Mouse (Mus musculus): ENCODE results near the gene Uhrf1. TPM values are rescaled to one million over a fixed set of nuclear protein-coding genes. Genes with fewer than 3 reads are reported as not detected.

Uhrf1 gene
- polyA plus RNA-seq, 1 experiment from 2014 or later, result 279 TPM

- 96% methylated on average over 4 of the region's 4 CpGs for WGBS
- H3K4me1 ChIP-seq, result peaks cover 20% of the 10 kb centered on the region
- no peaks in the 10 kb centered on the region for H3K9me3 ChIP-seq
- H3K4me3 ChIP-seq, result no peak overlapping the region
- H3K27me3 ChIP-seq (replicated peaks; ENCODE audit: low read depth, poor library complexity, severe bottlenecking), result no peaks in the 10 kb centered on the region
- DNase-seq (ENCODE audit: low spot score), result no peak
- H3K27ac ChIP-seq (replicated peaks), result no peak overlapping the region
- peaks cover 45% of the 10 kb centered on the region for H3K36me3 ChIP-seq (replicated peaks)
Observed at GRCm38 (mm10) chr17:56265011-56265410, 38.1 kb upstream of the Uhrf1 start.

- Histone ChIP-seq H3K9me3 (no peaks in the 10 kb centered on the region), H3K27me3 (replicated peaks; ENCODE audit: low read depth, poor library complexity, severe bottlenecking) (no peaks in the 10 kb centered on the region), H3K4me1 (peaks cover 16% of the 10 kb centered on the region), H3K27ac (replicated peaks) (no peak overlapping the region), H3K36me3 (replicated peaks) (peaks cover 44% of the 10 kb centered on the region), H3K4me3 (no peak overlapping the region)
- WGBS, result 91% methylated on average over 3 of the region's 3 CpGs
- DNase-seq (ENCODE audit: low spot score), result no peak
Observed at GRCm38 (mm10) chr17:56265869-56266268, 37.3 kb upstream of the Uhrf1 start.

GRCm38 (mm10) chr17:56266271-56266670 lies 36.9 kb upstream of the Uhrf1 start:
- DNase-seq (ENCODE audit: low spot score), result no peak
- H3K27me3 ChIP-seq (replicated peaks; ENCODE audit: low read depth, poor library complexity, severe bottlenecking), result no peaks in the 10 kb centered on the region
- no peak overlapping the region for H3K4me3 ChIP-seq
- H3K27ac ChIP-seq (replicated peaks), result no peak overlapping the region
- peaks cover 44% of the 10 kb centered on the region for H3K36me3 ChIP-seq (replicated peaks)
- no peaks in the 10 kb centered on the region for H3K9me3 ChIP-seq
- peaks cover 12% of the 10 kb centered on the region for H3K4me1 ChIP-seq
- 73% methylated on average over 3 of the region's 3 CpGs for WGBS

- H3K4me1 ChIP-seq, result peaks cover 7% of the 10 kb centered on the region
- H3K4me3 ChIP-seq, result peak overlapping the region; percentile 58
- H3K27ac ChIP-seq (replicated peaks), result peak overlapping the region; percentile 81
- H3K36me3 ChIP-seq (replicated peaks), result peaks cover 34% of the 10 kb centered on the region
- no peaks in the 10 kb centered on the region for H3K27me3 ChIP-seq (replicated peaks; ENCODE audit: low read depth, poor library complexity, severe bottlenecking)
- peak; percentile 65 for DNase-seq (ENCODE audit: low spot score)
- no peaks in the 10 kb centered on the region for H3K9me3 ChIP-seq
- WGBS, result 22% methylated on average over 12 of the region's 12 CpGs
Observed at GRCm38 (mm10) chr17:56269153-56269630, 33.9 kb upstream of the Uhrf1 start.

GRCm38 (mm10) chr17:56269741-56270140 lies 33.4 kb upstream of the Uhrf1 start:
- no peak for DNase-seq (ENCODE audit: low spot score)
- Histone ChIP-seq H3K9me3 (no peaks in the 10 kb centered on the region), H3K4me1 (peaks cover 7% of the 10 kb centered on the region), H3K27ac (replicated peaks) (peak overlapping the region; percentile 81), H3K27me3 (replicated peaks; ENCODE audit: low read depth, poor library complexity, severe bottlenecking) (no peaks in the 10 kb centered on the region), H3K4me3 (peak overlapping the region; percentile 58), H3K36me3 (replicated peaks) (peaks cover 31% of the 10 kb centered on the region)
- 76% methylated on average over 3 of the region's 3 CpGs for WGBS

GRCm38 (mm10) chr17:56271609-56272253 lies 31.4 kb upstream of the Uhrf1 start:
- no peaks in the 10 kb centered on the region for H3K9me3 ChIP-seq
- H3K36me3 ChIP-seq (replicated peaks), result peaks cover 25% of the 10 kb centered on the region
- no peaks in the 10 kb centered on the region for H3K27me3 ChIP-seq (replicated peaks; ENCODE audit: low read depth, poor library complexity, severe bottlenecking)
- no peak overlapping the region for H3K4me3 ChIP-seq
- no peak overlapping the region for H3K27ac ChIP-seq (replicated peaks)
- H3K4me1 ChIP-seq, result peaks cover 18% of the 10 kb centered on the region
- no peak for DNase-seq (ENCODE audit: low spot score)
- 87% methylated on average over 12 of the region's 12 CpGs for WGBS

GRCm38 (mm10) chr17:56272644-56273043 lies 30.5 kb upstream of the Uhrf1 start:
- Histone ChIP-seq H3K27me3 (replicated peaks; ENCODE audit: low read depth, poor library complexity, severe bottlenecking) (no peaks in the 10 kb centered on the region), H3K4me1 (peaks cover 28% of the 10 kb centered on the region), H3K9me3 (no peaks in the 10 kb centered on the region), H3K36me3 (replicated peaks) (peaks cover 25% of the 10 kb centered on the region), H3K4me3 (no peak overlapping the region), H3K27ac (replicated peaks) (no peak overlapping the region)
- WGBS, result 85% methylated on average over 3 of the region's 3 CpGs
- DNase-seq (ENCODE audit: low spot score), result no peak

- H3K9me3 ChIP-seq, result no peaks in the 10 kb centered on the region
- H3K27me3 ChIP-seq (replicated peaks; ENCODE audit: low read depth, poor library complexity, severe bottlenecking), result no peaks in the 10 kb centered on the region
- DNase-seq (ENCODE audit: low spot score), result no peak
- H3K4me1 ChIP-seq, result peaks cover 32% of the 10 kb centered on the region
- H3K27ac ChIP-seq (replicated peaks), result 0 out of 2 replicates have a peak overlapping the region, but pooled peaks have one; percentile 52
- H3K36me3 ChIP-seq (replicated peaks), result peaks cover 28% of the 10 kb centered on the region
- 79% methylated on average over 7 of the region's 7 CpGs for WGBS
- H3K4me3 ChIP-seq, result no peak overlapping the region
Observed at GRCm38 (mm10) chr17:56273482-56273881, 29.6 kb upstream of the Uhrf1 start.

- H3K27ac ChIP-seq (replicated peaks), result no peak overlapping the region
- H3K9me3 ChIP-seq, result no peaks in the 10 kb centered on the region
- H3K4me3 ChIP-seq, result no peak overlapping the region
- H3K4me1 ChIP-seq, result peaks cover 32% of the 10 kb centered on the region
- H3K36me3 ChIP-seq (replicated peaks), result peaks cover 32% of the 10 kb centered on the region
- 86% methylated on average over 5 of the region's 5 CpGs for WGBS
- DNase-seq (ENCODE audit: low spot score), result no peak
- no peaks in the 10 kb centered on the region for H3K27me3 ChIP-seq (replicated peaks; ENCODE audit: low read depth, poor library complexity, severe bottlenecking)
Observed at GRCm38 (mm10) chr17:56273986-56274385, 29.1 kb upstream of the Uhrf1 start.

GRCm38 (mm10) chr17:56275842-56276480 lies 27.2 kb upstream of the Uhrf1 start:
- peaks cover 37% of the 10 kb centered on the region for H3K36me3 ChIP-seq (replicated peaks)
- H3K4me3 ChIP-seq, result peak overlapping the region; percentile 67
- H3K27ac ChIP-seq (replicated peaks), result peak overlapping the region; percentile 85
- no peaks in the 10 kb centered on the region for H3K27me3 ChIP-seq (replicated peaks; ENCODE audit: low read depth, poor library complexity, severe bottlenecking)
- no peaks in the 10 kb centered on the region for H3K9me3 ChIP-seq
- H3K4me1 ChIP-seq, result peaks cover 25% of the 10 kb centered on the region
- DNase-seq (ENCODE audit: low spot score), result no peak
- 34% methylated on average over 5 of the region's 5 CpGs for WGBS

- Histone ChIP-seq H3K4me1 (peaks cover 25% of the 10 kb centered on the region), H3K27me3 (replicated peaks; ENCODE audit: low read depth, poor library complexity, severe bottlenecking) (no peaks in the 10 kb centered on the region), H3K9me3 (no peaks in the 10 kb centered on the region), H3K27ac (replicated peaks) (peak within 1 kb of the TSS; percentile 85), H3K36me3 (replicated peaks) (peaks cover 38% of the 10 kb centered on the region), H3K4me3 (peak within 1 kb of the TSS; percentile 67)
- WGBS, result 8% methylated on average over 21 of the region's 21 CpGs
- peak; percentile 97 for DNase-seq (ENCODE audit: low spot score)
Observed at GRCm38 (mm10) chr17:56276643-56277566, 26.2 kb upstream of the Uhrf1 start, which contains the start of gene Ticam1. Gene Ticam1, minus strand, starts transcription at chr17:56276786.

GRCm38 (mm10) chr17:56277567-56277893 lies 25.6 kb upstream of the Uhrf1 start:
- Histone ChIP-seq H3K4me1 (peaks cover 25% of the 10 kb centered on the region), H3K9me3 (no peaks in the 10 kb centered on the region), H3K27ac (replicated peaks) (peak overlapping the region; percentile 85), H3K36me3 (replicated peaks) (peaks cover 42% of the 10 kb centered on the region), H3K4me3 (peak overlapping the region; percentile 67), H3K27me3 (replicated peaks; ENCODE audit: low read depth, poor library complexity, severe bottlenecking) (no peaks in the 10 kb centered on the region)
- WGBS, result 47% methylated on average over 2 of the region's 2 CpGs
- peak; percentile 28 for DNase-seq (ENCODE audit: low spot score)
